Mouse (Mus musculus) urinary bladder, postnatal 0 days (tissue): ENCODE measurements around the gene Klf7. TPM values are rescaled to one million over a fixed set of nuclear protein-coding genes. Genes with fewer than 3 reads are reported as not detected.

Experiments used
- microRNA-seq: library from miRNA; unstranded; fragments of <30 nt; microRNA quantifications from one replicate; pipeline ENCODE4, GENCODE M21; 2016
- polyA plus RNA-seq: library from polyadenylated mRNA; unstranded; fragments of >200 nt; fragmentation: Nextera tagmentation; extraction: Ambion mirVana; gene quantifications from 2 replicates; pipeline ENCODE4 v1.2.1, GENCODE M21; 2015

The Klf7 gene
- polyA plus RNA-seq: 43.6 and 51.5 TPM in 2 replicates

DNA sequence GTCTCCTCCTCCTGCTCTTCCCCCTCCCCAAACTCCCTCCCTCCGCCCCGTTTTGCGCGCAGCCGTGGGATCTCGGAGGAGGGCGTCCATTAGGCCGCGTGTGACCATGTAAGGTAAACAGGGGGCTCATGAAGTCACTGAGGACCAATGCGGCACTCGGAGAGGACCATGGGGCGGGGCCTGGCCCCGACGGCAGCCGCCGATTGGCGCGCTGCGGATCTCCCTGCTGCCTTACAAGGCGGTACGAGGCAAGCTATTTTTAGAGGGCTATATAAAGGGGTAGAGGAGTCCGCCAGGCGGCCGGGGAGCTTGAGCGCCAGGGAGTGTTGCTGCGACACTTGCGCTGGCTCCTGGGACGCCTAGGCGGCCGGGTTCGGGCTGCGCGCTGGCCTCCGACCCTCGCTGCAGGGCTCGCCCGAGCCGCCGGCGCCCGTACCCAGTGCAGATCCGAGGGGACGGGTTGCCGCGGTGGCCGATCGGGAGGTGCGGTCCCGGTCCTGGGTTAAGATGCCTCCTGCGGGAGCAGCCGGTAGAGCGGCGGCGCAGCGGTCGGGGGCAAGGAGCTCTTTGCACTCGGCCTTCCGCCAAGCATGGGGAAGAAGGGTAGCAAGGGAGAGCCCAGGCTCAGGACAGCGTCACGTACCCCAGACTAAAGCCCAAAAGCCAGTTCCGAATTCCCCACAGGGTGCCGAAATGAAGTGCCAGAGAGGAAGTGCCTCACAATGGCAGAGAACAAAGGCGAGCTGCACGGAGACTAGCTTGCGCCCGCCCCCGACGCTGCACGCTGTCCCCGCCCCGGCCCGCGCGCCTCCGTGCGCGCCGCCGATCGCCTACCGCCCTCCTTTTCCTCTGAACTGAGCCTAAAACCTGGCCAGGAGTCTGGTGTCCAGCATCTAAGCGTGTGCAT lies at the start of gene Klf7:
Gene Klf7, minus strand, starts transcription at position 724 of the 907 bp plus-strand sequence.

Small RNA genes within 50 kb of the gene (microRNA-seq; reads per million reads assigned to microRNA genes)
- gene Mir6899: 0.93 reads per million
